Mouse (Mus musculus) cerebellum, adult 2 months (tissue): Measurements from ENCODE around the gene Hoxd11. TPM values are rescaled to one million over a fixed set of nuclear protein-coding genes. Genes with fewer than 3 reads are reported as not detected.

Source experiments
- DNase-seq, 2 experiments: peaks; one replicate each; pipeline ENCODE4 v3.0.0; 2021
- H3K27ac ChIP-seq: fragments of 200-500 bp; 2 replicates; pipeline ENCODE4 v1.5.1; 2012; ENCODE audit warnings: low read length, control low read depth, inconsistent platforms; ENCODE audit not compliant: insufficient read depth
- H3K27me3 ChIP-seq: fragments of 200-500 bp; 2 replicates; pipeline ENCODE4 v1.6.1; 2012; ENCODE audit warnings: inconsistent platforms, mild to moderate bottlenecking, low read length, moderate library complexity; ENCODE audit not compliant: control insufficient read depth, insufficient read depth
- H3K4me1 ChIP-seq: fragments of 200-500 bp; 2 replicates; pipeline ENCODE4 v1.6.1; 2011; ENCODE audit warnings: low read length; ENCODE audit not compliant: control insufficient read depth, insufficient read depth
- H3K4me3 ChIP-seq: fragments of 200-500 bp; replicated peaks from 2 replicates; pipeline ENCODE3; 2011; ENCODE audit warnings: mild to moderate bottlenecking, low read depth, low read length, control low read depth; ENCODE audit not compliant: insufficient read depth
- CTCF ChIP-seq: fragments of 200-500 bp; IDR thresholded peaks from 2 replicates; pipeline ENCODE4 v1.5.1; 2011; ENCODE audit warnings: low read depth, mild to moderate bottlenecking, control low read depth, low read length, moderate library complexity, borderline replicate concordance; ENCODE audit not compliant: insufficient read depth
- POLR2A ChIP-seq: fragments of 200-500 bp; IDR thresholded peaks from 2 replicates; pipeline ENCODE4 v1.6.1; 2011; ENCODE audit warnings: low read length, control low read depth, borderline replicate concordance; ENCODE audit not compliant: insufficient read depth
- WGBS: fragments of 180-500 bp; shearing (Covaris S2); methylation state at CpG from one replicate; pipeline ENCODE4 v1.1.7; 2018; 5-methylcytosine and 5-hydroxymethylcytosine counted together
- polyA plus RNA-seq: library from polyadenylated mRNA; depleted of rRNA; stranded (reverse); fragments of >200 nt; gene quantifications from 2 replicates; pipeline ENCODE4 v1.2.3, GENCODE M21; 2012

Hoxd11 gene
- polyA plus RNA-seq, 1 experiment = not detected

DNA sequence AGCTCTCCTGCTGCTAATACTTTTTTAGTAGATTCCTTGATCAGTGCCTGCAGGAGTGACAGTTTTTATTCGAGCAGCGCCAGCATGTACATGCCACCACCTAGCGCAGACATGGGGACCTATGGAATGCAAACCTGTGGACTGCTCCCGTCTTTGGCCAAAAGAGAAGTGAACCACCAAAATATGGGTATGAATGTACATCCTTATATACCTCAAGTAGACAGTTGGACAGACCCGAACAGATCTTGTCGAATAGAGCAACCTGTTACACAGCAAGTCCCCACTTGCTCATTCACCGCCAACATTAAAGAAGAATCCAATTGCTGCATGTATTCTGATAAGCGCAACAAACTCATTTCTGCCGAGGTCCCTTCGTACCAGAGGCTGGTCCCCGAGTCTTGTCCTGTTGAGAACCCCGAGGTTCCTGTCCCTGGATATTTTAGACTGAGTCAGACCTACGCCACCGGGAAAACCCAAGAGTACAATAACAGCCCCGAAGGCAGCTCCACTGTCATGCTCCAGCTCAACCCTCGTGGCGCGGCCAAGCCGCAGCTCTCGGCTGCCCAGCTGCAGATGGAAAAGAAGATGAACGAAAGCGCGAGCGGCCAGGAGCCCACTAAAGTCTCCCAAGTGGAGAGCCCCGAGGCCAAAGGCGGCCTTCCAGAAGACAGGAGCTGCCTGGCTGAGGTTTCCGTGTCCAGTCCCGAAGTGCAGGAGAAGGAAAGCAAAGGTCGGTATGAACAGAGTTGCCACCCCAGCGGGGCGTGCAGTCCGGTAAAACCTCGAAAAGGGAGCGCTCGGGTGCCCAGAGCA lies 12.8 kb downstream of the Hoxd11 start:
- TF ChIP-seq POLR2A = no peak
- TF ChIP-seq CTCF = no peak
- Histone ChIP-seq H3K27me3 (peaks cover 22% of the 10 kb centered on the region; the same call in 1 of the 2 replicates), H3K27ac (no peak overlapping the region), H3K4me1 (no peaks in the 10 kb centered on the region), H3K4me3 (no peak overlapping the region)
- no peak for DNase-seq
- whole genome bisulfite sequencing = 6% methylated on average over 35 of the region's 35 CpGs

- no peak overlapping the region for H3K27ac ChIP-seq
- DNase-seq = no peak
- TF ChIP-seq CTCF (no peak), POLR2A (no peak)
- WGBS = 2% methylated on average over 20 of the region's 20 CpGs
- H3K4me1 ChIP-seq = no peaks in the 10 kb centered on the region
- peaks cover 23% of the 10 kb centered on the region; the same call in 1 of the 2 replicates for H3K27me3 ChIP-seq
- no peak overlapping the region for H3K4me3 ChIP-seq
Observed at GRCm38 (mm10) chr2:74692808-74693431, 13.6 kb downstream of the Hoxd11 start.

- WGBS = 7% methylated on average over 4 of the region's 4 CpGs
Observed at GRCm38 (mm10) chr2:74693432-74693827, 14.1 kb downstream of the Hoxd11 start.

GRCm38 (mm10) chr2:74694066-74694465 lies 14.7 kb downstream of the Hoxd11 start:
- Histone ChIP-seq H3K4me3 (no peak overlapping the region), H3K27ac (no peak overlapping the region), H3K4me1 (no peaks in the 10 kb centered on the region), H3K27me3 (peaks cover 28% of the 10 kb centered on the region; the same call in 1 of the 2 replicates)
- peak in 1 of 2 experiments; percentile 3 for DNase-seq
- TF ChIP-seq POLR2A (no peak), CTCF (no peak)
- 3% methylated on average over 16 of the region's 16 CpGs for WGBS

More at GRCm38 (mm10) chr2:74693432-74693827, 14.1 kb downstream of the Hoxd11 start:
- H3K27ac ChIP-seq = no peak overlapping the region
- H3K4me1 ChIP-seq = no peaks in the 10 kb centered on the region
- no peak for DNase-seq
- H3K27me3 ChIP-seq = peaks cover 26% of the 10 kb centered on the region; the same call in 1 of the 2 replicates
- no peak overlapping the region for H3K4me3 ChIP-seq
- no peak for TF ChIP-seq CTCF
- TF ChIP-seq POLR2A = no peak

DNA sequence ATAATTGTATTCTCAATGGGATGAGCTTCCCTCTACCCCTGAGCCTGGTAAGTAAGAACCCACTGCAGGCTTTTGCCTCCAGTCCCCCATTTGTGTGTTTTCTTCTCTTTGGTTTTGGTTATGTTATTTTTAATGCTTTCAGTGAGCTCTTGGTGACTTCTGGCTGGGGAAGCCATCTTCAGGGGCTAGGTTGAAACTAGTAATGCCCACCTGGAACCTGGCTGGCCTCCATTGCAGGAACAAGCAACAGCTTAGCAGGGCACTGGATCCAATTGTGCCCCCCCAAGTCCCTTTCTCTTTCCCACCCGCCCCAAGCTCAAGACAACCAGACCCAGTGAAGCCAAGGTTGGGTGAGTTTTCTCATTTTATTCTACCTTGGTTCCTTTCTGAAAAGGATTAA lies 16.0 kb downstream of the Hoxd11 start:
- Histone ChIP-seq H3K27me3 (peaks cover 28% of the 10 kb centered on the region; the same call in 1 of the 2 replicates), H3K4me3 (no peak overlapping the region), H3K4me1 (no peaks in the 10 kb centered on the region), H3K27ac (no peak overlapping the region)
- WGBS = 15% methylated on average over 1 of the region's 1 CpGs
- DNase-seq = no peak
- TF ChIP-seq POLR2A (no peak), CTCF (no peak)

GRCm38 (mm10) chr2:74695813-74696430 lies 16.6 kb downstream of the Hoxd11 start:
- peaks cover 27% of the 10 kb centered on the region; the same call in 1 of the 2 replicates for H3K27me3 ChIP-seq
- H3K4me3 ChIP-seq = no peak overlapping the region
- no peak overlapping the region for H3K27ac ChIP-seq
- 3% methylated on average over 7 of the region's 7 CpGs for WGBS
- no peaks in the 10 kb centered on the region for H3K4me1 ChIP-seq
- TF ChIP-seq POLR2A = no peak
- TF ChIP-seq CTCF = no peak
- DNase-seq = no peak

- TF ChIP-seq POLR2A = no peak
- no peak for TF ChIP-seq CTCF
- Histone ChIP-seq H3K4me3 (no peak overlapping the region), H3K27ac (no peak overlapping the region), H3K4me1 (no peaks in the 10 kb centered on the region), H3K27me3 (peaks cover 24% of the 10 kb centered on the region; the same call in 1 of the 2 replicates)
- 3% methylated on average over 34 of the region's 34 CpGs for WGBS
- DNase-seq = no peak
Observed at GRCm38 (mm10) chr2:74696442-74697335, 17.3 kb downstream of the Hoxd11 start.
